Mouse (Mus musculus): ENCODE results near the gene Pfdn6. TPM values are rescaled to one million over a fixed set of nuclear protein-coding genes. Genes with fewer than 3 reads are reported as not detected.

The Pfdn6 gene
- total and polyA plus RNA-seq, 3 experiments = 6.8 to 100 (median 69.7) TPM

- peak; percentile 95 for DNase-seq
Observed at GRCm38 (mm10) chr17:33955555-33956214, 15.5 kb upstream of the Pfdn6 start, which contains the start of the genes Vps52 and Rps18. Gene Vps52 (plus strand): TSS chr17:33955812. Gene Rps18 (minus strand): TSS chr17:33956001.

- DNase-seq = no peak
Observed at GRCm38 (mm10) chr17:33954646-33955554, 14.8 kb upstream of the Pfdn6 start.

- DNase-seq = peak; percentile 4
Observed at GRCm38 (mm10) chr17:33953961-33954565, 13.9 kb upstream of the Pfdn6 start.

GRCm38 (mm10) chr17:33953310-33953709 is 13.2 kb upstream of the Pfdn6 start:
- DNase-seq = peak; percentile 1

GRCm38 (mm10) chr17:33952879-33953278 is 12.7 kb upstream of the Pfdn6 start:
- DNase-seq = no peak

GRCm38 (mm10) chr17:33952015-33952414 is 11.9 kb upstream of the Pfdn6 start:
- DNase-seq = peak; percentile 12

- DNase-seq = peak; percentile 88
Observed at GRCm38 (mm10) chr17:33951021-33951946, 11.1 kb upstream of the Pfdn6 start, which contains the start of gene B3galt4. Gene B3galt4 (minus strand): TSS chr17:33951488.

- DNase-seq = no peak
Observed at GRCm38 (mm10) chr17:33950131-33950625, 10.0 kb upstream of the Pfdn6 start.

- peak; percentile 72 for DNase-seq
Observed at GRCm38 (mm10) chr17:33948905-33949537, 8.9 kb upstream of the Pfdn6 start.

GRCm38 (mm10) chr17:33948090-33948904 is 8.2 kb upstream of the Pfdn6 start:
- DNase-seq = no peak

- no peak for DNase-seq
Observed at GRCm38 (mm10) chr17:33947430-33948089, 7.4 kb upstream of the Pfdn6 start.

- no peak for DNase-seq
Observed at GRCm38 (mm10) chr17:33943454-33943853, 3.3 kb upstream of the Pfdn6 start.

GRCm38 (mm10) chr17:33941381-33941780 is 1.2 kb upstream of the Pfdn6 start:
- no peak for DNase-seq

GRCm38 (mm10) chr17:33940981-33941380 is 838 bp upstream of the Pfdn6 start:
- DNase-seq = peak; percentile 44

- DNase-seq = no peak
Observed at GRCm38 (mm10) chr17:33938783-33939182, 1.4 kb downstream of the Pfdn6 start.

- no peak for DNase-seq
Observed at GRCm38 (mm10) chr17:33936993-33937392, 3.1 kb downstream of the Pfdn6 start.

- DNase-seq = no peak
Observed at GRCm38 (mm10) chr17:33935422-33936055, 4.6 kb downstream of the Pfdn6 start.

GRCm38 (mm10) chr17:33932970-33933369 is 7.2 kb downstream of the Pfdn6 start:
- no peak for DNase-seq

- DNase-seq = no peak
Observed at GRCm38 (mm10) chr17:33932448-33932847, 7.7 kb downstream of the Pfdn6 start.
